Mouse (Mus musculus) sigmoid colon, adult 10 weeks (tissue): ENCODE results near the gene Lyar. TPM values are rescaled to one million over a fixed set of nuclear protein-coding genes. Genes with fewer than 3 reads are reported as not detected.

Source experiments
- polyA plus RNA-seq: library from polyadenylated mRNA; stranded (reverse); fragments of 350-450 nt; fragmentation: Illumina TruSeq; extraction: RNeasy Lipid Tissue Mini Kit (QIAGEN cat#74804); gene quantifications from one replicate; pipeline ENCODE4 v1.2.3, GENCODE M21; 2014; ENCODE audit warnings: low read depth, low replicate concordance

Lyar gene
- polyA plus RNA-seq, result 29.6 TPM

DNA sequence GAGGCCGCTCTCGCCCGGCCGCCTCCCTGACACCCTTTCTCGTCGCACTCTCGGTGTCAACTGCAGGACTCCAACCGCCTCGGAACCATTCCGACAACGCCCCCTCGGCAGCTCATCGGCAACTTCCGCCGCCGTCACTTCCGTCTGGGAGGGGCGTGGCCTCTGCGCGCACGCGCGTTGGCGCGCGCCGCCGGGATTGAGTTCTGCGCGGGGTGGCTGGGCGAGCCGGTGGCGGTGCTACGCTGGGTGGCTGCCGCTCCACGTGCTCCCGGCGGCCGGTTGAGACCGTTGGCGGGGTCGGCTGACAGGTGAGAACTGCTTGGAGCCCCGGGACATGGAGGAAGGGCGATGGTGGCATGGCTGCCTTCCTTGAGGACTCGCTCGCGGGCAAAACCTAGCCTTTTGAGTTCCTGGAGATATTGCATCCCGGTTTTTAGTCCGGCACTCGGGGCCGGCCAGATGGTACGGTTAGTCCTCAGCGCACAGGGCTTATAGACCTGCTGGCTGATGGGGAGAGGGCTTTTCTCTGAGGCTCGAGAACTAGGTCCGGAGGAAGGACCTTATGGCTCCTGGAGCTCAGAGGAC, at the start of gene Lyar, which contains the start of gene Zbtb49:
Gene Lyar (plus strand): TSS at position 143 of the 585 bp plus-strand sequence.
Gene Zbtb49 (minus strand): TSS at position 130 of the 585 bp plus-strand sequence.

DNA sequence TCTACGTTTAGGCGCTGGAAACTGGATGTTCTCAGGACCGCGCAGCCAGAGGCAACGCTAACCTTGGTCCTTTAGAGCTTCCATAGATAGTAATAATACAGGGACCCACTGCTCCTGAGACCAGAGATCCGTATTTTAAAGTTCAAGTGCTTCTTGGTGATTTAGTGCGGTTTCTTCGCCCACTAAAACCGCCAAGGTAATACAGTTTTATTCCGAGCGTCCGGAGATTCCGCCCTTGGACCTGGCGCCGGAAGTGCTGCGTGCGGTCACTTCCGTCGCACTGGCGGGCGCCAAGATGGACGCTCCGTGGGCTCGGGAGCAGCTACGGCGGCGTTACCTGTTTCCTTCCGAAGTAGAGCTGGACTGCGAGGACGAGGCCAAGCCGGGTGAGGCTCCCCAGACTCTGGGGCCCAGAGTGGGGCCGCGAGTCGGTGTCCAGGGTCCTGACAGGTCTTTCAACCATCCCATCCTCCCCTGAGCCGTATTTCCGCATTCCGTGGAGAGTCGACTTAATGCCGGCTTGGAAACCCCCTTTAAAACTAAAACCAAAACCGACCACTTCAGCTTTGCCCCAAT, 39.9 kb downstream of the Lyar start, which contains the start of gene Tmem128:
Gene Tmem128 (plus strand): TSS at position 79 of the 576 bp plus-strand sequence.

DNA sequence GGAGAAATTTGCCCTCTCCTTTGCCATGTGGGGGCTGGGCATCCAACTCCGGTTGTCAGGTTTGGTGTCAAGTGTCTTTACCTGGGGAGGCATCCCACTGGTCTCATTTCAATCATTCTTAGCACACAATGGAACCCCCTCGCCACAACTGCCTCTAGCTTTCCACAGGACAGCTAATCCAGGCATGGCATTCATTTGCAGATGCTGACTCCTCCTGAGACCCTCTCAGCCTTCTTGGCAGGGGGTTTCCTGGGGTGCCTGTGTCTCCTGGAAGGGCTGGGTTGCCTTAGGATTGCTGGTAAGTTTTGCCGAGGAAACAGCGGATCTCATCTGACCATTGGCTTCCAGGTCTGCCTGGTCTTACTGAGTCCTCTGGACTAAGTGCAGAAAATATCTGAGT, 55.5 kb downstream of the Lyar start, which contains the start of gene Otop1:
Gene Otop1 (plus strand): TSS at position 202 of the 400 bp plus-strand sequence.

Other genes with a start within 250 kb of the Lyar start
- gene Stx18, start 181.7 kb upstream of the Lyar start, polyA plus RNA-seq, result 27.3 TPM
- gene Nsg1, start 60.6 kb upstream of the Lyar start, polyA plus RNA-seq, result 5.9 TPM
- gene Zbtb49, start within 50 bp of the Lyar start, polyA plus RNA-seq, result 2.3 TPM
- 81.3 TPM for gene Tmem128, start 39.7 kb downstream of the Lyar start, polyA plus RNA-seq
- gene Otop1, start 55.5 kb downstream of the Lyar start, polyA plus RNA-seq, result not detected
- not detected for gene Drd5, start 98.9 kb downstream of the Lyar start, polyA plus RNA-seq